In the genomic region with DNA sequence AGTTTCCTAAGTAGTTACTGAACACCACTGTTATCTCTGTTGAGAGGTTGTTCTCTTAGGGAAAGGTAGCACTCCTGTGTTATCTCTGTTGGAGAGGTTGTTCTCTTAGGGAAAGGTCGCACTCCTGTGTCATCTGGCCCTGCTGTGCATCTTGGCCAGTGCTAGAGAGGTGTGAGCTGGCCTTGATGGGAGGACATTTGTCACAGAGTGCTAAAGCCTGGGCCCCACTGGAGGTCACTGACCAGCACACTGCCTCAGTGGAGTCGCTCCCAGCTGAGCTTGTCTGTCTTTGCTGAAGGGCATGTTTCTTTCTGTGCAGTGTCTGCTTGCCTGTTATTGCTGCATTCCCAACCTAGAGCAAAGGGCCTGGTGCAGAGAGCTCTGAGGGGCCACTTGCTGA, we compare ENCODE assay signal across 23 mouse cellular contexts. TPM values are rescaled to one million over a fixed set of nuclear protein-coding genes. Genes with fewer than 3 reads are reported as not detected.
A peak's percentile ranks its signal among the peaks of the same experiment; 100 is the strongest.
DNase-seq lines count a peak whose midpoint lies in the region; ATAC-seq and TF ChIP-seq lines count a peak whose summit lies in the region.
"Had no signal": no experiment of that assay in that cellular context is flagged by ENCODE, and none has a peak within 500 bp of the region (broad histone marks: within the 10 kb centered on the region; RNA-seq: fewer than 3 reads in every experiment).

No protein-coding gene starts in this region.

- no peak overlapping the region for H3K4me2 ChIP-seq in heart, embryonic 14.5 days (ENCODE audit: low read length)
- H3K4me2 ChIP-seq: forebrain, embryonic 13.5 days; hindbrain, embryonic 12.5 days; limb, embryonic 12.5 days; liver, embryonic 15.5 days; lung, embryonic 15.5 days; midbrain, embryonic 15.5 days; neural tube, embryonic 12.5 days had no signal

- intact Hi-C loops in gastrocnemius, adult 2 months (cut with DNase I) = no loop called here
- intact Hi-C loops in left cerebral cortex, adult 2 months (cut with DNase I) = loop anchor here (10.0 kb wide), 1 partner anchor 148 kb away; a partner anchor contains a TSS

- ATAC-seq in heart, embryonic 14.5 days (ENCODE audit: insufficient number of reproducible peaks, insufficient read depth, low FRiP score, low read depth) = no peak
- no peak for ATAC-seq in G1E (ENCODE audit: extremely low read depth, insufficient number of reproducible peaks, low FRiP score, poor library complexity, severe bottlenecking)
- ATAC-seq: CD4-positive, CD25-positive, alpha-beta regulatory T cell, adult 4 months; forebrain, embryonic 13.5 days; intestine, postnatal 0 days; midbrain, embryonic 15.5 days had no signal

- DNase-seq in gastrocnemius, adult 2 months = no peak
- DNase-seq in gastrocnemius, adult 8-10 months (ENCODE audit: low spot score in 2 of 2) = no peak
- DNase-seq in heart, adult 8-10 months (ENCODE audit: low spot score) = no peak
- no peak for DNase-seq in G1E (ENCODE audit: low spot score)
- peak; percentile 18 for DNase-seq in adrenal gland, postnatal 25 days
- DNase-seq in left cerebral cortex, adult 2 months (ENCODE audit: extremely low spot score in 1 of 2, low spot score in 2 of 2) = no peak
- DNase-seq: cerebellum, adult 9-10 months; gastrocnemius, postnatal 10 days; kidney, postnatal 25 days; layer of hippocampus, postnatal 36 days; right cerebral cortex, postnatal 14 days had no signal

- H3K27ac ChIP-seq in gastrocnemius, adult 2 months = peak overlapping the region; percentile 16
- peak overlapping the region; percentile 15 to 27; a peak in 2 of 4 replicates for H3K27ac ChIP-seq in heart, embryonic 14.5 days (replicated peaks in 1 of 2; ENCODE audit: control insufficient read depth in 1 of 2, insufficient read depth in 1 of 2, low read depth in 2 of 2, low read length in 2 of 2)
- H3K27ac ChIP-seq in left cerebral cortex, adult 2 months = no peak overlapping the region
- H3K27ac ChIP-seq: forebrain, embryonic 13.5 days; hindbrain, embryonic 12.5 days; layer of hippocampus, adult 2 months; limb, embryonic 12.5 days; liver, embryonic 15.5 days; lung, embryonic 15.5 days; midbrain, embryonic 15.5 days; neural tube, embryonic 12.5 days; stomach, postnatal 0 days had no signal

- H3K4me3 ChIP-seq in gastrocnemius, adult 2 months = no peak overlapping the region
- H3K4me3 ChIP-seq in heart, embryonic 14.5 days (ENCODE audit: control insufficient read depth in 1 of 2, insufficient read depth in 1 of 2, low read depth in 1 of 2, low read length in 2 of 2) = no peak overlapping the region
- H3K4me3 ChIP-seq in G1E (ENCODE audit: low read depth, low read length) = peak overlapping the region; percentile 33; the same call in 1 of the 2 replicates
- H3K4me3 ChIP-seq in left cerebral cortex, adult 2 months = no peak overlapping the region
- H3K4me3 ChIP-seq: forebrain, embryonic 13.5 days; hindbrain, embryonic 12.5 days; layer of hippocampus, adult 2 months; limb, embryonic 12.5 days; liver, embryonic 15.5 days; lung, embryonic 15.5 days; midbrain, embryonic 15.5 days; neural tube, embryonic 12.5 days had no signal

- WGBS in heart, embryonic 14.5 days = 9% methylated on average over 2 of the region's 2 CpGs

- H3K9ac ChIP-seq in heart, embryonic 14.5 days (ENCODE audit: low read length) = no peak overlapping the region
- H3K9ac ChIP-seq: forebrain, embryonic 13.5 days; hindbrain, embryonic 12.5 days; limb, embryonic 12.5 days; liver, embryonic 15.5 days; lung, embryonic 15.5 days; midbrain, embryonic 15.5 days; neural tube, embryonic 12.5 days had no signal

- H3K9me3 ChIP-seq in heart, embryonic 14.5 days (ENCODE audit: control insufficient read depth, low read length) = no peaks in the 10 kb centered on the region
- no peaks in the 10 kb centered on the region for H3K9me3 ChIP-seq in G1E (replicated peaks)
- H3K9me3 ChIP-seq: forebrain, embryonic 13.5 days; hindbrain, embryonic 12.5 days; limb, embryonic 12.5 days; liver, embryonic 15.5 days; lung, embryonic 15.5 days; midbrain, embryonic 15.5 days; neural tube, embryonic 12.5 days had no signal

- peaks cover 17 to 41% of the 10 kb centered on the region in 2 experiments for H3K4me1 ChIP-seq in heart, embryonic 14.5 days (ENCODE audit: control insufficient read depth in 2 of 2, insufficient read depth in 2 of 2, low read length in 2 of 2)
- peaks cover 48% of the 10 kb centered on the region for H3K4me1 ChIP-seq in G1E (ENCODE audit: insufficient read depth, low read depth, low read length)

- TF ChIP-seq CTCF in gastrocnemius, adult 2 months (IDR thresholded peaks at IDR 0.05) = no peak
- no peak for TF ChIP-seq CTCF in G1E (IDR thresholded peaks at IDR 0.05; ENCODE audit: low read depth, low read length)
- no peak for TF ChIP-seq CTCF in left cerebral cortex, adult 2 months (IDR thresholded peaks at IDR 0.05)

- no peaks in the 10 kb centered on the region for H3K27me3 ChIP-seq in heart, embryonic 14.5 days (ENCODE audit: control insufficient read depth, insufficient read depth, low read length)
- no peaks in the 10 kb centered on the region for H3K27me3 ChIP-seq in G1E (ENCODE audit: insufficient read depth, low read length)
- H3K27me3 ChIP-seq: forebrain, embryonic 13.5 days; hindbrain, embryonic 12.5 days; limb, embryonic 12.5 days; liver, embryonic 15.5 days; lung, embryonic 15.5 days; midbrain, embryonic 15.5 days; neural tube, embryonic 12.5 days had no signal

- H3K36me3 ChIP-seq in heart, embryonic 14.5 days (ENCODE audit: control insufficient read depth, insufficient read depth, low read length) = peaks cover 23% of the 10 kb centered on the region
- peaks cover 68% of the 10 kb centered on the region for H3K36me3 ChIP-seq in G1E (replicated peaks)

RNA-seq across cellular contexts. Expression of a gene that starts 4.2 kb away (rescaled TPM):
- total RNA-seq in gastrocnemius, adult 2 months (2021) = 10 to 100 TPM; 29.7 to 34.0 TPM
- 10 to 100 TPM; 31.8 to 34.8 (median 33.5) TPM for total RNA-seq in gastrocnemius, adult 8-10 months (2022)
- 41.9 and 43.8 TPM in 2 replicates for polyA plus RNA-seq in heart, embryonic 14.5 days (2014; fragmentation: Nextera tagmentation; extraction: Ambion mirVana)
- total RNA-seq in heart, adult 8-10 months (2022) = 10 to 100 TPM; 47.3 to 56.0 (median 50.9) TPM
- total RNA-seq in G1E (2014; fragmentation: Nextera tagmentation) (49.3 and 61.9 TPM in 2 replicates), G1E (2017) (73.7 and 74.1 TPM in 2 replicates)
- 41.9 and 52.6 TPM in 2 replicates for polyA plus RNA-seq in G1E (2012)
- total RNA-seq in adrenal gland, postnatal 25 days (2021) = 35.2 and 41.4 TPM in 2 replicates
- total RNA-seq in left cerebral cortex, adult 2 months (2021) = 10 to 100 TPM; 19.0 to 20.3 TPM

RNA-seq across cellular contexts. Expression of a gene that starts 4.3 kb away (rescaled TPM):
- 100 to 1,000 TPM; 157 to 173 TPM for total RNA-seq in gastrocnemius, adult 2 months (2021)
- 100 to 1,000 TPM; 145 to 180 (median 156) TPM for total RNA-seq in gastrocnemius, adult 8-10 months (2022)
- 115 and 117 TPM in 2 replicates for polyA plus RNA-seq in heart, embryonic 14.5 days (2014; fragmentation: Nextera tagmentation; extraction: Ambion mirVana)
- 100 to 1,000 TPM; 184 to 202 (median 188) TPM for total RNA-seq in heart, adult 8-10 months (2022)
- 125 and 146 TPM in 2 replicates for total RNA-seq in G1E (2014; fragmentation: Nextera tagmentation)
- 129 and 131 TPM in 2 replicates for total RNA-seq in G1E (2017)
- 80.5 and 128 TPM in 2 replicates for polyA plus RNA-seq in G1E (2012)
- total RNA-seq in adrenal gland, postnatal 25 days (2021) = 109 and 119 TPM in 2 replicates
- total RNA-seq in left cerebral cortex, adult 2 months (2021) = 10 to 100 TPM; 54.7 to 65.8 TPM

RNA-seq across cellular contexts. Expression of a gene that starts 30.4 kb away (rescaled TPM):
- 1 to 10 TPM; 7.6 to 7.8 TPM for total RNA-seq in gastrocnemius, adult 2 months (2021)
- total RNA-seq in gastrocnemius, adult 8-10 months (2022) = 1 to 10 TPM; 7.8 to 8.1 (median 7.9) TPM
- polyA plus RNA-seq in heart, embryonic 14.5 days (2014; fragmentation: Nextera tagmentation; extraction: Ambion mirVana) = 5.8 and 6.5 TPM in 2 replicates
- total RNA-seq in heart, adult 8-10 months (2022) = 10 to 100 TPM; 18.5 to 22.5 (median 19.7) TPM
- total RNA-seq in G1E (2014; fragmentation: Nextera tagmentation) = 14.4 and 15.1 TPM in 2 replicates
- 22.8 and 24.8 TPM in 2 replicates for total RNA-seq in G1E (2017)
- polyA plus RNA-seq in G1E (2012) = 10.4 and 10.9 TPM in 2 replicates
- total RNA-seq in adrenal gland, postnatal 25 days (2021) = 25.2 and 27.7 TPM in 2 replicates
- total RNA-seq in left cerebral cortex, adult 2 months (2021) = 10 to 100 TPM; 35.1 to 36.5 TPM

RNA-seq across cellular contexts. Expression of a gene that starts 30.6 kb away (rescaled TPM):
- 1 to 10 TPM; 6.7 to 7.5 TPM for total RNA-seq in gastrocnemius, adult 2 months (2021)
- 1 to 10 TPM; 6.1 to 7.3 (median 6.5) TPM for total RNA-seq in gastrocnemius, adult 8-10 months (2022)
- polyA plus RNA-seq in heart, embryonic 14.5 days (2014; fragmentation: Nextera tagmentation; extraction: Ambion mirVana) = 6.5 and 6.8 TPM in 2 replicates
- total RNA-seq in heart, adult 8-10 months (2022) = 10 to 100 TPM; 11.0 to 13.7 (median 12.3) TPM
- total RNA-seq in G1E (2014; fragmentation: Nextera tagmentation) = 42.4 and 43.5 TPM in 2 replicates
- 34.7 and 35.8 TPM in 2 replicates for total RNA-seq in G1E (2017)
- polyA plus RNA-seq in G1E (2012) = 13.0 and 21.7 TPM in 2 replicates
- total RNA-seq in adrenal gland, postnatal 25 days (2021) = 19.7 and 24.1 TPM in 2 replicates
- 10 to 100 TPM; 13.8 to 15.5 TPM for total RNA-seq in left cerebral cortex, adult 2 months (2021)
